Mouse (Mus musculus): Measurements from ENCODE around the gene Cgnl1.

- TF ChIP-seq USF1 (IDR thresholded peaks at IDR 0.05; ENCODE audit: low read depth, low read length) (no peak), KAT2A (IDR thresholded peaks at IDR 0.05; ENCODE audit: insufficient replicate concordance, low read length) (no peak)
These were observed 74.2 kb downstream of the Cgnl1 start for GRCm38 (mm10) chr9:71697189-71697588.
